Mouse (Mus musculus) intestine, embryonic 16.5 days (tissue): ENCODE measurements around the gene Umad1. TPM values are rescaled to one million over a fixed set of nuclear protein-coding genes. Genes with fewer than 3 reads are reported as not detected.

Source experiments
- ATAC-seq: fragments of 200-750 bp; cut with Nextera tagmentation; 2 replicates; pipeline ENCODE4 v1.8.0; 2017; ENCODE audit warnings: moderate TSS enrichment, moderate library complexity
- H3K27ac ChIP-seq: fragments of 300-500 bp; sonication (generic); 2 replicates; pipeline ENCODE4 v1.5.1; 2014; ENCODE audit warnings: mild to moderate bottlenecking, low read length
- H3K27me3 ChIP-seq: fragments of 300-500 bp; sonication (generic); replicated peaks from 2 replicates; pipeline ENCODE4 v1.6.1; 2014; ENCODE audit warnings: low read length, control low read depth, mixed read lengths; ENCODE audit not compliant: control insufficient read depth, insufficient read depth
- H3K36me3 ChIP-seq: fragments of 300-500 bp; sonication (generic); 2 replicates; pipeline ENCODE4 v1.6.1; 2014; ENCODE audit warnings: low read length, control low read depth; ENCODE audit not compliant: control insufficient read depth, insufficient read depth
- H3K4me1 ChIP-seq: fragments of 300-500 bp; sonication (generic); 2 replicates; pipeline ENCODE4 v1.6.1; 2014; ENCODE audit warnings: low read length, control low read depth, mixed read lengths; ENCODE audit not compliant: control insufficient read depth, insufficient read depth
- H3K4me2 ChIP-seq: fragments of 300-500 bp; sonication (generic); 2 replicates; pipeline ENCODE4 v1.6.1; 2014; ENCODE audit warnings: low read depth, low read length, control low read depth
- H3K4me3 ChIP-seq: fragments of 300-500 bp; sonication (generic); 2 replicates; pipeline ENCODE4 v1.5.1; 2014; ENCODE audit warnings: mild to moderate bottlenecking, low read length
- H3K9ac ChIP-seq: fragments of 300-500 bp; sonication (generic); 2 replicates; pipeline ENCODE4 v1.6.1; 2014; ENCODE audit warnings: low read depth, low read length
- H3K9me3 ChIP-seq: fragments of 300-500 bp; sonication (generic); 2 replicates; pipeline ENCODE4 v1.6.1; 2016; ENCODE audit warnings: low read length, control low read depth; ENCODE audit not compliant: control insufficient read depth
- WGBS: fragments of 180-500 bp; shearing (Covaris S2); extraction: QIAGEN DNeasy Blood & Tissue Kit; methylation state at CpG from one replicate; pipeline ENCODE4 v1.1.7; 2014; 5-methylcytosine and 5-hydroxymethylcytosine counted together
- polyA plus RNA-seq: library from polyadenylated mRNA; unstranded; fragments of >200 nt; fragmentation: Nextera tagmentation; extraction: Ambion mirVana; gene quantifications from 2 replicates; pipeline ENCODE4 v1.2.1, GENCODE M21; 2015

Gene Umad1
- polyA plus RNA-seq, 1 experiment from 2014 or later: 27.0 TPM

DNA sequence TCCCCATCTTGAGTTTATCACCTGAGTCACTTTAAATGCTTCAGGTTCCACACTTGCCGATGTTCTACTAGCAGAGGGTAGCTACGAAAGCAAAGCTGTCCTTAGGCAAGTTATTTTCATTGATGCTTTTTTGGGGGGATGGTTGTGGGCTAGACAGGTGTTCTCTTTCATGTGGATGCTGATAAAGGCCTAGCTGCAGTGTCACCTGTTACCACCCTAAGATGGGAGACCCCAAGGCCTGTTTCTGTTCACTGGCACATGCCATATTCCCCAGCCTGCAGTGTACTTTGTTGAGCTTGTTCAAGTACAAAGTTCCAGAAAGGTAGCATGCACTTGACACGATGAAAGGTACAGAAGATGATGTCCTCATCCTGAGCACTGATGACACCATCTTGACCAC is 178.8 kb downstream of the Umad1 start:
- Histone ChIP-seq H3K9ac (no peak overlapping the region), H3K9me3 (no peaks in the 10 kb centered on the region), H3K27ac (no peak overlapping the region), H3K27me3 (no peaks in the 10 kb centered on the region), H3K4me1 (no peaks in the 10 kb centered on the region), H3K36me3 (no peaks in the 10 kb centered on the region), H3K4me3 (no peak overlapping the region), H3K4me2 (no peak overlapping the region)
- 93% methylated on average over 3 of the region's 3 CpGs for WGBS
- ATAC-seq: no peak

DNA sequence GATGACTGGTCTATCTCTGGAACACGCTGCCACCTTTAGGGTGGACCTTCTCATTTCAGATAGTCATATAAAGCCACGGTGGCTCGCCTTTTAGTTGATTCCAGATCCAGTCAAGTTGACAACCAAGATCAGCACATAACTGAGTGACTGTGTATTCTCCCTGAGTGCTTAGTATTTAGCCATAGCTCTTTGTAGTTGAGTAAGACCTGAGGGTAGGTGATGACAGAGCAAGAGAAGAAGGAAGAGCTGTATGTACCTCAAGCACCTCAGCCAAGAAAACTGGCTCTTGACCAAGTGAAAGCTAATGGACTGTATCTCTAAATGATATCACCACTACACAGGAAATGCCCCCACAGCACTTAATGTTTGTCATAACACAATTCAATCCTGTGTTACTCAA is 182.7 kb downstream of the Umad1 start:
- Histone ChIP-seq H3K36me3 (no peaks in the 10 kb centered on the region), H3K27ac (no peak overlapping the region), H3K27me3 (no peaks in the 10 kb centered on the region), H3K4me2 (no peak overlapping the region), H3K9ac (no peak overlapping the region), H3K9me3 (no peaks in the 10 kb centered on the region), H3K4me1 (peaks cover 2% of the 10 kb centered on the region; the same call in 1 of the 2 replicates), H3K4me3 (no peak overlapping the region)
- WGBS: 86% methylated on average over 3 of the region's 3 CpGs
- no peak for ATAC-seq

GRCm38 (mm10) chr6:8446786-8447185 is 187.7 kb downstream of the Umad1 start:
- Histone ChIP-seq H3K27ac (no peak overlapping the region), H3K9ac (no peak overlapping the region), H3K36me3 (no peaks in the 10 kb centered on the region), H3K9me3 (no peaks in the 10 kb centered on the region), H3K4me2 (no peak overlapping the region), H3K4me3 (no peak overlapping the region), H3K4me1 (peaks cover 3% of the 10 kb centered on the region; the same call in 1 of the 2 replicates), H3K27me3 (no peaks in the 10 kb centered on the region)
- 43% methylated on average over 5 of the region's 5 CpGs for WGBS
- ATAC-seq: peak; percentile 44; the same call in 1 of the 2 replicates

GRCm38 (mm10) chr6:8455599-8455998 is 196.5 kb downstream of the Umad1 start:
- Histone ChIP-seq H3K9ac (no peak overlapping the region), H3K9me3 (no peaks in the 10 kb centered on the region), H3K4me3 (no peak overlapping the region), H3K27me3 (no peaks in the 10 kb centered on the region), H3K4me1 (no peaks in the 10 kb centered on the region), H3K27ac (no peak overlapping the region), H3K36me3 (no peaks in the 10 kb centered on the region), H3K4me2 (no peak overlapping the region)
- 84% methylated on average over 5 of the region's 5 CpGs for WGBS
- no peak for ATAC-seq

DNA sequence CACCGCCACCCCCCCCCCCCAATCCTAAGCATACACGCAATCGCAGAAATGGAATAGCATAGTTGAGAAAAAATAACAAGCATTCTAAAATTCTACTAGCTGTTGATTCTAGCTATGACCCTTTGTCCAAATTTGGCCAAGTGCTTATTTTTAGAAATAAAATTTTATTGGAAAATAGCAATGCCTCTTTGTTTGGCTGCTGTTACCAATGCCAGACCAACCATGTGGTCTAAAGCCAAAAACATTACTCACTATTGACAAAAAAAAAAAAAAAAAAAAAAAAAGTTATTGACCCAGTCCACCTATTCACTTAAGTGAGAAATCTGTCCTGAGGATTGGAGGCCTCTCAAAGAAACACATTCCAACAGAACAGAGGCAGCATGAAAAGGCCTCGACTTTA is 199.5 kb downstream of the Umad1 start:
- Histone ChIP-seq H3K4me3 (no peak overlapping the region), H3K27ac (no peak overlapping the region), H3K9me3 (no peaks in the 10 kb centered on the region), H3K4me2 (no peak overlapping the region), H3K36me3 (no peaks in the 10 kb centered on the region), H3K9ac (no peak overlapping the region), H3K27me3 (no peaks in the 10 kb centered on the region), H3K4me1 (no peaks in the 10 kb centered on the region)
- WGBS: 87% methylated on average over 4 of the region's 4 CpGs
- no peak for ATAC-seq

DNA sequence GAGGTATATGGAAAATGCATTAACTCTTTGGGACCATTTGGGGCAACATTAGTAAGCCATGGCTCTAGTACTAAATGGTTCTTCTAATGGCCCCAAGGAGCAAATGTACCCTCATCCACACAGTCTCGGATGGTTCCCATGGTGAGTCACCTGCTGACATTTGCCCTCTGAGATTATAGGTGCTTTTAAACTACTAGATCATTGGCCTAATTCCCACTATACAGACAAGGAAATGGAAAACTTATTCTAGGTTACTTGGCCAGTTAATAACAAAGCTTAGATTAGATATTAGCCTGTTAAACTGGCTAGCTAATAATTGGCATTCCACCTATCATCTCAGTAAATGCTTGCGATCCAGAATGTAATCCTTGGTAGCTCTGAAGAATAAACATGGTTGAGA is 203.4 kb downstream of the Umad1 start:
- 69% methylated on average over 2 of the region's 2 CpGs for WGBS
- no peak overlapping the region for H3K9ac ChIP-seq
- ATAC-seq: peak; percentile 81
- H3K4me2 ChIP-seq: no peak overlapping the region
- no peak overlapping the region for H3K27ac ChIP-seq
- H3K27me3 ChIP-seq: no peaks in the 10 kb centered on the region
- H3K4me1 ChIP-seq: no peaks in the 10 kb centered on the region
- H3K36me3 ChIP-seq: no peaks in the 10 kb centered on the region
- no peak overlapping the region for H3K4me3 ChIP-seq
- H3K9me3 ChIP-seq: no peaks in the 10 kb centered on the region

- Histone ChIP-seq H3K9ac (no peak overlapping the region), H3K4me1 (no peaks in the 10 kb centered on the region), H3K4me3 (no peak overlapping the region), H3K36me3 (no peaks in the 10 kb centered on the region), H3K27ac (no peak overlapping the region), H3K27me3 (no peaks in the 10 kb centered on the region), H3K4me2 (no peak overlapping the region), H3K9me3 (no peaks in the 10 kb centered on the region)
- WGBS: 48% methylated on average over 1 of the region's 1 CpGs
- ATAC-seq: peak; percentile 77
Measured at GRCm38 (mm10) chr6:8465388-8465787, 206.3 kb downstream of the Umad1 start.

DNA sequence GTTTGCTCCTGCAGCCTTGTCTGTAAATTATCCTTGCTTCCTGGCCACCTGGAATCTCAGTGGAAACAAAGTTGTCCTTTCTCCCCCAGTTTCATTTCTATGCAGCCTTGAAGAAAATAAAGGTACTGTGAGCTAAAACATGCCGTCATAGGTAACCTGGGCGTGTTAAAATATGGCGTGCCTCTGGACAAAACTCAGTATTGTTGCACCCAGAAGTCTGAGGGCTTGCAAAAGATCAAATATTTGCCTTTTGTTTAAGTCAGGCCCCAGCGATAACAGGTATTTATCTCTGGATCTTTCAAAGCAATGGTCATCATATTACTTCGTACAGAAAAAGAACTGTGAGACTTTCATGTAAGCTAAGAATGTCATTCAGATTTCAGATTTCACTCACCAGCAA is 206.9 kb downstream of the Umad1 start:
- no peaks in the 10 kb centered on the region for H3K9me3 ChIP-seq
- peak overlapping the region; percentile 34; the same call in 1 of the 2 replicates for H3K27ac ChIP-seq
- H3K9ac ChIP-seq: no peak overlapping the region
- 52% methylated on average over 5 of the region's 5 CpGs for WGBS
- H3K4me3 ChIP-seq: no peak overlapping the region
- H3K4me1 ChIP-seq: no peaks in the 10 kb centered on the region
- H3K27me3 ChIP-seq: no peaks in the 10 kb centered on the region
- ATAC-seq: no peak
- H3K36me3 ChIP-seq: no peaks in the 10 kb centered on the region
- H3K4me2 ChIP-seq: no peak overlapping the region

- ATAC-seq: no peak
Measured at GRCm38 (mm10) chr6:8467667-8468337, 208.7 kb downstream of the Umad1 start.

GRCm38 (mm10) chr6:8469918-8470317 is 210.8 kb downstream of the Umad1 start:
- Histone ChIP-seq H3K4me1 (peaks cover 3% of the 10 kb centered on the region; the same call in 1 of the 2 replicates), H3K9ac (no peak overlapping the region), H3K4me3 (no peak overlapping the region), H3K27me3 (no peaks in the 10 kb centered on the region), H3K27ac (no peak overlapping the region), H3K4me2 (no peak overlapping the region), H3K36me3 (no peaks in the 10 kb centered on the region), H3K9me3 (no peaks in the 10 kb centered on the region)
- ATAC-seq: no peak
- 84% methylated on average over 3 of the region's 3 CpGs for WGBS

More at GRCm38 (mm10) chr6:8467667-8468337, 208.7 kb downstream of the Umad1 start:
- no peaks in the 10 kb centered on the region for H3K36me3 ChIP-seq
- no peaks in the 10 kb centered on the region for H3K4me1 ChIP-seq
- WGBS: 73% methylated on average over 10 of the region's 10 CpGs
- H3K27ac ChIP-seq: no peak overlapping the region
- H3K9me3 ChIP-seq: no peaks in the 10 kb centered on the region
- no peak overlapping the region for H3K4me2 ChIP-seq
- H3K27me3 ChIP-seq: no peaks in the 10 kb centered on the region
- no peak overlapping the region for H3K9ac ChIP-seq
- H3K4me3 ChIP-seq: no peak overlapping the region
